Mouse (Mus musculus) midbrain, postnatal 0 days (tissue): ENCODE results near the gene Zmiz1. TPM values are rescaled to one million over a fixed set of nuclear protein-coding genes. Genes with fewer than 3 reads are reported as not detected.

ENCODE experiments used
- ATAC-seq: fragments of 200-750 bp; cut with Nextera tagmentation; 2 replicates; pipeline ENCODE4 v1.8.0; 2017; ENCODE audit warnings: moderate number of reproducible peaks, mild to moderate bottlenecking, moderate TSS enrichment, moderate library complexity; ENCODE audit not compliant: low FRiP score
- DNase-seq: peaks from one replicate; pipeline ENCODE4 v3.0.0-alpha.2; 2015; ENCODE audit warnings: low spot score
- H3K27ac ChIP-seq: fragments of 300-500 bp; sonication (generic); 2 replicates; pipeline ENCODE4 v1.5.1; 2014; ENCODE audit warnings: low read depth, mild to moderate bottlenecking, low read length, mixed read lengths
- H3K27me3 ChIP-seq: fragments of 300-500 bp; sonication (generic); 2 replicates; pipeline ENCODE4 v1.6.1; 2014; ENCODE audit warnings: low read length, control low read depth, mixed read lengths; ENCODE audit not compliant: insufficient read depth
- H3K36me3 ChIP-seq: fragments of 300-500 bp; sonication (generic); 2 replicates; pipeline ENCODE4 v1.6.1; 2014; ENCODE audit warnings: low read length, control low read depth, mixed read lengths; ENCODE audit not compliant: insufficient read depth
- H3K4me1 ChIP-seq: fragments of 300-500 bp; sonication (generic); 2 replicates; pipeline ENCODE4 v1.6.1; 2014; ENCODE audit warnings: mild to moderate bottlenecking, control low read depth, antibody characterized with exemption, low read length, mixed read lengths; ENCODE audit not compliant: insufficient read depth
- H3K4me2 ChIP-seq: fragments of 300-500 bp; sonication (generic); 2 replicates; pipeline ENCODE4 v1.6.1; 2014; ENCODE audit warnings: low read depth, mild to moderate bottlenecking, low read length, mixed read lengths; ENCODE audit not compliant: poor library complexity, severe bottlenecking
- H3K4me3 ChIP-seq: fragments of 300-500 bp; sonication (generic); 2 replicates; pipeline ENCODE4 v1.5.1; 2014; ENCODE audit warnings: low read depth, mild to moderate bottlenecking, low read length, moderate library complexity
- H3K9ac ChIP-seq: fragments of 300-500 bp; sonication (generic); replicated peaks from 2 replicates; pipeline ENCODE4 v1.6.1; 2014; ENCODE audit warnings: mild to moderate bottlenecking, low read length, moderate library complexity, mixed read lengths; ENCODE audit not compliant: poor library complexity, severe bottlenecking
- H3K9me3 ChIP-seq: fragments of 300-500 bp; sonication (generic); 2 replicates; pipeline ENCODE4 v1.6.1; 2016; ENCODE audit warnings: low read length, control low read depth
- CTCF ChIP-seq: IDR thresholded peaks from 2 replicates; pipeline ENCODE4 v1.5.1; 2016; ENCODE audit warnings: antibody characterized with exemption, mild to moderate bottlenecking
- WGBS: fragments of 180-500 bp; shearing (Covaris S2); extraction: QIAGEN DNeasy Blood & Tissue Kit; methylation state at CpG from one replicate; pipeline ENCODE4 v1.1.7; 2014; 5-methylcytosine and 5-hydroxymethylcytosine counted together
- polyA plus RNA-seq: library from polyadenylated mRNA; unstranded; fragments of >200 nt; fragmentation: Nextera tagmentation; extraction: Ambion mirVana; gene quantifications from 2 replicates; pipeline ENCODE4 v1.2.1, GENCODE M21; 2015
- total RNA-seq: library from RNA; depleted of rRNA; stranded (reverse); fragments of >200 nt; gene quantifications from 2 replicates; pipeline ENCODE4 v1.2.3, GENCODE M21; 2014

Zmiz1 gene
- total and polyA plus RNA-seq, 2 experiments from 2014 or later = 51.7 to 130 TPM

GRCm38 (mm10) chr14:25467911-25468668, 9.1 kb downstream of the Zmiz1 start:
- 64% methylated on average over 10 of the region's 10 CpGs for WGBS
- Histone ChIP-seq H3K4me1 (peaks cover 44% of the 10 kb centered on the region), H3K27ac (no peak overlapping the region; the same call in 1 of the 2 replicates), H3K4me3 (no peak overlapping the region), H3K36me3 (0 out of 2 replicates have a peak, but pooled peaks cover 2% of the 10 kb centered on the region), H3K9me3 (no peaks in the 10 kb centered on the region), H3K9ac (no peak overlapping the region), H3K27me3 (no peaks in the 10 kb centered on the region), H3K4me2 (no peak overlapping the region)
- DNase-seq (no peak), ATAC-seq (no peak)
- TF ChIP-seq CTCF = no peak

- TF ChIP-seq CTCF = peak; percentile 44
- 39% methylated on average over 7 of the region's 7 CpGs for WGBS
- no peak for DNase-seq
- Histone ChIP-seq H3K27me3 (no peaks in the 10 kb centered on the region), H3K36me3 (0 out of 2 replicates have a peak, but pooled peaks cover 2% of the 10 kb centered on the region), H3K9me3 (no peaks in the 10 kb centered on the region), H3K4me2 (no peak overlapping the region), H3K4me1 (peaks cover 40% of the 10 kb centered on the region), H3K4me3 (no peak overlapping the region), H3K27ac (no peak overlapping the region), H3K9ac (no peak overlapping the region)
- ATAC-seq = no peak
Measured at GRCm38 (mm10) chr14:25468891-25469529, 10.0 kb downstream of the Zmiz1 start.

GRCm38 (mm10) chr14:25470224-25470805, 11.3 kb downstream of the Zmiz1 start:
- Histone ChIP-seq H3K4me1 (peaks cover 36% of the 10 kb centered on the region), H3K4me3 (no peak overlapping the region), H3K36me3 (0 out of 2 replicates have a peak, but pooled peaks cover 2% of the 10 kb centered on the region), H3K9me3 (no peaks in the 10 kb centered on the region), H3K27ac (no peak overlapping the region), H3K4me2 (no peak overlapping the region), H3K27me3 (no peaks in the 10 kb centered on the region), H3K9ac (no peak overlapping the region)
- ATAC-seq (no peak), DNase-seq (no peak)
- 62% methylated on average over 7 of the region's 7 CpGs for WGBS
- no peak for TF ChIP-seq CTCF

GRCm38 (mm10) chr14:25471035-25471434, 12.1 kb downstream of the Zmiz1 start:
- no peaks in the 10 kb centered on the region for H3K27me3 ChIP-seq
- H3K9me3 ChIP-seq = no peaks in the 10 kb centered on the region
- H3K36me3 ChIP-seq = 0 out of 2 replicates have a peak, but pooled peaks cover 2% of the 10 kb centered on the region
- DNase-seq (no peak), ATAC-seq (no peak)
- TF ChIP-seq CTCF = 0 out of 2 replicates have a peak, but pooled peaks have one; percentile 19
- H3K4me1 ChIP-seq = peaks cover 41% of the 10 kb centered on the region
- no peak overlapping the region for H3K4me3 ChIP-seq
- 48% methylated on average over 2 of the region's 2 CpGs for WGBS
- H3K4me2 ChIP-seq = no peak overlapping the region
- no peak overlapping the region for H3K27ac ChIP-seq
- no peak overlapping the region for H3K9ac ChIP-seq

GRCm38 (mm10) chr14:25472096-25472861, 13.3 kb downstream of the Zmiz1 start:
- Histone ChIP-seq H3K27me3 (no peaks in the 10 kb centered on the region), H3K4me1 (peaks cover 47% of the 10 kb centered on the region), H3K9me3 (no peaks in the 10 kb centered on the region), H3K27ac (no peak overlapping the region), H3K36me3 (0 out of 2 replicates have a peak, but pooled peaks cover 2% of the 10 kb centered on the region), H3K4me3 (no peak overlapping the region), H3K4me2 (no peak overlapping the region), H3K9ac (no peak overlapping the region)
- DNase-seq (no peak), ATAC-seq (no peak)
- TF ChIP-seq CTCF = no peak
- WGBS = 80% methylated on average over 6 of the region's 6 CpGs
